Mouse (Mus musculus) frontal cortex, postnatal 10 days (tissue): ENCODE data around the gene Aurka.

Source experiments
- DNase-seq, 2 experiments: peaks; one replicate each; pipeline ENCODE4 v3.0.0; 2022; ENCODE audit warnings: low spot score in 2 of 2, mixed read lengths in 1 of 2

Gene Aurka

DNA sequence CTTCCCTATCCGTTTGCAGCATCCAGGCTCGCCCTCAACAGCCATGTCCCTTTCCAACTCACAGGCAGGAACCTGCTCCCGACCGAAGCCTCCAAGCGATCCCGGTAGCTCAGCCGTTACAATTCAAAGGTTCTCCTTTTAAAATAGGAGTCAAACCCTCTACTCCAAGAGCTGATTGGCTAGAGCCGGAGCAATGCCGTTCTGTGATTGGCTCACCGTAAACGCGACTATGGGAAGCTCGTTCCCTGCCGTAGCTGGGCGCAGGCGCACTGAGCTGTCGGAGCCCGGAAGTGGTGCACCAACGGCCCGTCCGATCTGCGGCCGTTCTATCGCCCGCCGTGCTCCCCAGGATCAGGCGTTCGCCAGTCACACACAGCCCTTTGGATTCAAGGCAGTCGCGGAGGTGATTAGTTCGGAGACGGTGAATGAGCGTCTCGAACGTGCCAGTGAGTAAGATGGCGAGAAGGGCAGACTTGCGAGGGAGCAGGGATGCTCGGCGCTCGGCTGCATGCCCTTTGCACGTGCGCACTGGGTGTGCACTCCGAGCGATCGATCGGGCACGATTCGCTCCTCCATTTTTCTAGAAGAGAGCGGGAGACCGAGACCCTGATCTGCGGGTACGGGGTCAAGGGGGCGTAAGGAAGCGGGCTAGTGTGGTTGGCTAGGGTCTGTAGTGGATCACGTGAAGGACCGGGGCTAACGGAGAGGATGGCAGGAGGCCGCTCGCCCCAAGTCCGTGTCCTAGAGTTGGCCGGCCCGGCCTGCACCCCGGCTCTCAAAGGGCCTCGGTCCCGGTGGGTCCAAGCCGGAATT, at the start of gene Aurka, which contains the start of gene Cstf1:
TSS of gene Aurka (minus strand) at position 125 of the 813 bp plus-strand sequence.
TSS of gene Cstf1 (plus strand) at position 271 of the 813 bp plus-strand sequence.
- DNase-seq, result peak; percentile 90 to 94

DNA sequence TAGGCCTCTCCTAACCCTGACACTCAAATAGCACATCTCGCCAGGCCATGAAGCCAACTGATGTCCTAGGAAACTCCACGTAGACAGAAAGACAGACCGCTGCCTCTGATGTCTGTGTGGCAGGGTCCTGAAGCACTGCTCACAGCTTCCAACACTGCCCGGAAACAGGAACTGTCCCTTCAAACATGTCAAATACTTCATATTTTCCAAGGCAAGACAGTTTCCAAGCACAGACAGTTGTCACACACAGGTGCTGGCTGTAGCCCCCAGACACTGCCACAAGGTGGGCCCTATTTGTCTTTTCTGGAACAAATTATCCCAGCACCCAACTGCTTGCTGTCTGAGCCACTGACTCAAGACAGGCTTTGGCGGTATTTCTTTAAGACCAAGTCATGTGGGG, 47.9 kb upstream of the Aurka start:
- DNase-seq, result no peak

DNA sequence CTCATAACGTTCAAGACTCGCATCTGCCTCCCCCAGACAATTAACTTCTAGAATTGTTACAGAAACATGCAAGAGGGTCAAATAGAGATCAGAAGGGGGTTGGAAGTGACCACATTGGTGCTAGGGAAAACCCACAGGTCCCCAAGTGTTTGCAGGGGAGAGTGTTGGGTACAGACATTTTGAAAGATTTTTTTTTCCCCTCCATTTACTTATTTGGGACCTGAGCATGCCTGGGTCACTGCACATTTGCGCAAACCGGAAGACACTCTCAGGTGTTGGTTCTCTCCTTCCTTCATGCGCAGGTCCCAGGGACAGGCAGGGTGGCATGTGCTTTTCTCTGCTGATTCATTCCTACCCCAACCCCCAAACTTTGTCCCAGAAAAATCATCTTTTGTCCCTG, 46.5 kb upstream of the Aurka start:
- DNase-seq, result no peak

DNA sequence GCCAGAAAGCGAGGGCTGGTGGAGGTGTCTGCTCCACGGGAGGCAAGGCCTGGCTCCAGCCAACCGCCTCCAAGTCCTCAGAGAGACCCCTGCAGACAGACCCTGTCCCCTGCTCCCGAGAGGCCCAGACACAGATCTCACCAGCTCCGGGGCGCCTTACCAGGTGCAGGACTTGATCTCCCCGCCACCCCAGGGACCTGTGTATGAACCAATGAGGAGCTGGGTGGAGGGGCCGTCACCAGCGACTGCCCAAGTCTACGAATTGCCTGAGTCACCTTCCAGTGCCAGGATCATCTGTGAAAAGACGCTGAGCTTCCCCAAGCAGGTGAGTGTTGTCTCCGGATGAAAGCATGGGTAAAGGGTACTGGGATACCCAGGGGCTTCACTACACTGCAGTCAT, 45.9 kb upstream of the Aurka start:
- DNase-seq, result no peak

DNA sequence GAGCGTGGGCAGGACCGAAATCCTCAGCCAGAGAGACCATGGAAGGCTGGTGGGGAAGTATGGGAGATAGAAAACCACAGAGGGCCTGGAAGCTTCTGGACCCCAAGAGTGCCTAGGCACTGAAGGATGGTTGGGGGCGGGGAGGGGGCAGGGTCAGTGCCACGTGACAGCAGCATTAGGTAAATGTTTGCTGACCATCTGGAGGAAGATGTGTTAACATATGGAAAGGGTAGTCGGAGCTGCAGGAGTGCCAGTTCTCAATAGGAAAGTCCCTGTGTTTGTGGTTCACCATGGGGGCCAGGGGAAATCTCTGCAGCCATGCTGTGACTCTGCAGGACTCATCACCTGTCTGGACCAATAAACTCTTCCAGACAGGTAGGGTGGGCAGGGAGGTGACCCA, 43.6 kb upstream of the Aurka start:
- DNase-seq, result no peak

DNA sequence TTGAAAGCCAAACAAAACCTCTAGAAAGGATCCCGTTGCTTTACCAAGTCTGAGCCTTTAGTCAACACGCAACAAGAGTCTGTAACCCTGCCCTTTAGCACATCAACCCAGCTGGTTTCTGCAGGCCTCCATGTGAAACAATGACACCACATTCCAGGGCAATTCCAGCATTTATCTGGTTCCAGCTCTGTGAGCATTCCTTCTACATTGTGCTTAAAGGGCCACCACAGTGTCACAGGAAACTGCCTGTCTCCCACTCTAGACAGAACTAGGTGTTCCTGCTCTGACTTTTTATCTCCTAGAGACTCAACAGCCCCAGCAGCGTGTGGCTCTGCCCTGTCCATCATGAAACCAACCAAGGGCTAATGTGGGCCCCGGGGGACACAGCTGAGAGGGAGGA, 42.9 kb upstream of the Aurka start:
- no peak for DNase-seq

DNA sequence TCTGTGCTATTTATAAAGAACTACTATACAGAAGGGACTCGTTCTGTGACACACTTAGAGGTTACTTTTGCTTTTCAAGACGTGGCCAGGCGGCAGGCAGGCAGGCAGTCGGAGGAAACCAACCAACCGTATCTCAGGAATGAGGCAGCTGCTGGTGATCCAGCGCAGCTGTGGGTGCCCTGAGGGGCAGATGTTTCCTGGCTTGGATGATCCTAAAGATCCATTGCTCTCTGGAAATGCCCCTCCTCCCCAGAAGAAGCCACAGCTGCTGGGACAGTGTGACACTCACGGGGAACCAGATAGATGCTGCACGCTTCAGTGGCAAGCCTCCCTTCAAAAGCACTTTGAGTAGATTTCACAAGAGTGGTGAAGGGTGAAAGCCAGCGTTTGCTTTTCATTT, 42.1 kb upstream of the Aurka start:
- DNase-seq, result no peak

DNA sequence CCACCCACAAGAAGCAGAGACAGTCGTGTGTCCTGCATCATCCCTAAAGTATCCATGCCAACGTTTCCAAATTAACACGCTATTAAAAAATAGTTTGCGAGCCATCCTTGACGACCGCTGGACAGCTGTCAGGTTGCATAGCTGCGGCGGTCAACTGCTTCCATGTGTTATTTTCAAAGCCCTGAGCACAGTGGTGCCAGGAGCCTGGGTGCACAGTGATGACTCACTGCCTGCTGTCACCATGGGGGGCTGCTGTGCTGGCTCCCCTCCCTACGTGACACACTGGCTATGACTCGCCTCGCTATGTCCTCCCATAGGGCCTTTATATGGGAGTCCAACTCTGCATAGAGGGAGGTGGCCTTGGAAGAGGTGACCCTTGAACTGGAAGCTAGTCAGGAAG, 40.8 kb upstream of the Aurka start:
- DNase-seq, result peak in 1 of 2 experiments; percentile 27

DNA sequence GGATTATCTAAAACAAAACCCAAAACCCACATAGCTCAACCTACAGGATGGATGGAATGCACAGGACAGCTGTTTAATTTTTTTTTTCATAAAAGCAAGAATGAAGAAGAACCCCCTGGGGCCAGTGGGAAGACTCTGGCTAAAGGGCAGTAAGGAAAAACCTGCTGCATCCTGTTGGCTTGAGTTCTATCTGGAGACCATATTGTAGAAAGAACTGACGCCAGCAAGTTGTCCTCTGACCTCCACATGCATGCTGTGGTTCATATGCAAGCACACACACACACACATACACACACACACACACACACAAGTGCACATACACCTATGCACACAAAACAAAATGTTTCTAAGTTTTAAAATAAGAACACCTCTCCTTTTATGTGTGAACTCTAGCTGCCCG, 40.4 kb upstream of the Aurka start:
- DNase-seq, result no peak

DNA sequence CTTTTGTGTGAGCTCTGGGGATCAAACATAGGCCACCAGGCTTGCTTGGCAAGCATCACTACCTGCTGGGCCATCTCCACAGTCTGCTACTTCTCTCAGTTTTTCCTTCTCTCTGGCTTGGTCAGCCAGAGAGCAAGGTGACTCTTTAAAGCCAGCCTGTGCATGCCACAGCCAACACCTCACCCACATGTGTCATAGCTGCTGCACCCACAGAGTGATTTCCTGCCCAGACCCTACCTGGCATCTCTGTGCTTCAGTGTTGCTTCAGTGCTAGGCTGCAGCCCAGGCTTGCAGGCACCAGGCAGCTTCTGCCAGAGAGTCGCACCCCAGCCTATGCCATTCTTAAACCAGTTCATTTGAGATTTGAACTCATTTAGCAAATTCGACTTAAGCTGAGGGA, 37.2 kb upstream of the Aurka start:
- DNase-seq, result no peak

DNA sequence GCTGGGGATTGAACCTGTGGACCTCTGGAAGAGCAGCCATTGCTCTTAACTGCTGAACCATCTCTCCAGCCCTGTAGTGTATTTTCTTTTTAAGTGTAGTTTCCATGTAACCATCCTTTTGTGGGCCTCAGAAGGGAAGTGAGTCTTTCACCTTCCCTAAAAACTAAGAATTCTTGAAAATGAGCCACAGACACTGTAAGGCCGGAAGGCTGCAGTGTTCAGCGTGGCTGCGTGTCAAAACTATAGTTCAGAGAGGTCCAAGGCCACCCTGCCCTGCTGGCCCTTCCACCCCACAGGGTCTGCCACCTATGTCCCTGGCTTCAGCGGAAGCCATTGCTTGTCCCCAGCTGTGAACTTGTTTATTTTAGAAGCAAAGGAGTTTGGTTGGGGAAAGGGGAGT, 35.8 kb upstream of the Aurka start:
- no peak for DNase-seq

DNA sequence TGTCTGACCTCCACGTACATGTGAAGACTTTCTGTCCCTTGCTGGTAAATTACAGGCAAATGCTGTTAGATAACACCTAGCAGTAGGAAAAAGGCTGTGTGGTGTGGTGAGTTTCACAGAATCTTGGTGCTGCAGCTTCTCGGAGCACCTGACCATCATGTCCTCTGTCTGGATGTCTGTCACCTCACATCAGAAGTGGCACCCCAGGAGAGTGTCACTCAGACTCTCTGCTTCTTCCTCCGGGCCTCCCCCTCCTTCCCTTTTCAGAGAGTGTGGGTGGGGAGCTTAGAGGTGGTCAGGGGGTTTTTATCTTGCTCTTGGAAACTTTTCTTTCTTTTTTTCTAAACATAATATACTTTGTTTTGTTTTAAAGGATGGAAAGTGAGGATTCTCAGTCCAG, 34.7 kb upstream of the Aurka start:
- no peak for DNase-seq

DNA sequence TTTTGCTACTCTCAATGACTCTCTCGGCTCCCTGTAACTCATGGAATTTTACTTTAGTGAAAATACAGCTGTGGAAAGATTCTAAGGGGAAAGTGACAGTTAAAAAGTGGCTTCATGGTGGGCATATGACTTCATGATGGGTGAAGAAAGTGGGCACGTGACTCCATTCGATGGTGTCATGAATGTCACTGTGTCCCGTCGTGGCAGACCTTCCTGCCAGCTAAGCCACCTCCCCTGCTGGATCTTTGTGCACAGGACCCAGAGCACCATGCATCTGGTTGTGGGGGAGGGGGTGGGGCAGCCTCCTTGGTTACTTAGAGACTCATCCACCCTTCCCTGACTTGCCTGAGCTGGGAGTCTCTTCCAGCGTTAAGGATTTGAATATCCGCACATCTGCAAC, 33.9 kb upstream of the Aurka start:
- DNase-seq, result no peak

DNA sequence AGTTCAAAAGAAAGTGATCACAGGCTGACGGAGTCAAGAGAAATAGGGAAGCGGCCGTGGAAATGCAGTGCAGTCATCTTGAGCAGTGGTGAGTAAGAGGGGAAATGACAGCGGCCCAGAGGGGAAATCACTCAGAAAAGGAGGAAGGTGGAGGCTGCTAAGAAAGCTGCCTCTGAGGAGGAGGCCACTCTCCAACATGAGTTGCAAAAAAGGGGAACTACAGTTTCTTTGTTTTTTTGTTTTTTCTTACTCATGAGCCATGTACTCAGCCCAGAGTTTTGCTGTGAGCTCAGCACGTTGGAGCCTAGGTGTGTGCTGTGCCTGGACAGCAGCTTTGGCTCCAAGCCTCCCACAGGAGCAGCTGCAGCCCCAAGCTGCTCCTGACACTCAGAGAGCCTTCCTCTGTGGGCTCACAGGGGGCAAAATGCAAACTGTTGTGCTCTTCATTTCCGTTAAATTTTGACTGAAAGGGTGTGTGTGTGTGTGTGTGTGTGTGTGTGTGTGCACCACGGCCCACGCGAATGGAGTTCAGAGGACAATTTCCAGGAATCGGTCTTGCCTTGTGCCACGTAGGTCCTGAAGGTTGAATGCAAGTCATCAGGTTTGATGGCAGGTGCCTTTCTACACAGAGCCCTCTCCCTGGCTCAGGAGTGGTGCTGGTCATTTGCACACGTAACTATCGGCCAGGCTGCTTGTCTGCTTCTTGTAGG, 30.9 kb upstream of the Aurka start:
- no peak for DNase-seq

DNA sequence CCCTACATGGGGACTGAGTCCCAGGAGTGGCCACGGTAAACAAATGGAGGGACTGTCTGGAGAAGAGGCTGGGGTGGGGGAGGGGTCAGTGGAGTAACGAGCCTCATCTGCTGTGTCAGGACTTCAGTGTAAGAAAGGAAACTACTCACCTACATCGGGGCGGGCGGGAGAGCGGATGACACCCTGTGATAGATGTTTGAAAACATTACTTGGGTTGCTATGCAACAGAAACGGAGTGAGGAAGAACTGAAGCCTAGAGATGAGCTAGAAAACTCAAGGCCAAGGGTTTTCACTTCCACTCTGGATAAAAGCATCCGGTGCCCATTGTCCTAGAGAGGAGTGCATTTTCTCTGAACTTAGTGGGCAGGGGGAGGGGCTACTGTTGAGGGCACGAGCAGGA, 29.6 kb upstream of the Aurka start:
- DNase-seq, result no peak

DNA sequence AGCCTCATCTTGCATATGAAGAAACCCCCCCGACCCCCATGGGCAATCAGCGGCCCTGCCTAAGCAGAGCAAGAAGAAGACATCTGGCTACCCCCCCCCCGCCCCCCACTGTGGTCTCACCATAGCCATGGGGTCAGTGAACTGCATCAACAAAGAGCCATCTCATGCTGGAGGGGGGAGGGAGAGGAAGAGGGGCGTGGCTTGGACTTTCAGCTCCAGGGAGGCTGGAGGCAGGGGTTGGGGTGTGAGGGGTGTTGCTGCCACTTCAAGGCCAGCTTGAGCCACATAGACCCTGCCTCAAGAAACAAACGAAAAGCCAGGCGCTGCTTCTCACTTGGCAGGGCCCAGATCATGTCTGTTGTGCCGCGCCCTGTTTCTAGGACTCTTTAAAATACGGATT, 25.6 kb upstream of the Aurka start:
- DNase-seq, result no peak

DNA sequence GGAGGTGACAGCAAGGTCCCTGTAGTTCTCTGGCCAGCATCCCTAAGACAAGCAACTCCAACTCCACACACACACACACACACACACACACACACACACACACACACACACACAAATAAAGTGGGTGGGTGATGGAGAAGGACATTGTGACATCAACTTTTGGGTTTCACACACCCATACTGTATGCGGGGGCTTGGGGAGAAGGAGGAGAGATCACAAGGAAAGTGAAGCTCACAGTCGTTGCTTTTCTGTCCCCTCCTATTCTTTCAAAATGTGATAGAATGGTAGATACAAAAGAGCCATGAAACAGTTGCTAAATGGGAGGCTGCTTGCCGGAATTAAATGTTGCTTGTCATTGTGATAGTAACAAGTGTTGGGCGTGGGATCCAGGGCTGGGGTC, 24.3 kb upstream of the Aurka start:
- DNase-seq, result no peak

DNA sequence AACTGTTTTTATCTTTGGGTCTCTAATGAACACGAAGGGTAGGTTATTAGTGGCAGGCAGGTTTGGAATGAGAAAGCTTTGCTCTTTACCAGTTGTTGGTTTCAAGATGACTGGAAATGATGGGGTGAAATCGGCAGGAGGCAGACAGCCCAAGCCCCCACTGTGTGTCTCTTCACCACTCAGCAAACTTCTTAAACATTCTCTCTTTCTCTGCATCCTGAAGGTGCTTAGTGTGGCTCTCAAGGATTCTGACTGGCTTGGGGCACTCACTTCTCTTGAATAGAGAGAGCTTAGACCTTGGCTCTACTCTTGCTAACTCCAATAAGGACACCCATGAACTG, 23.7 kb upstream of the Aurka start:
- DNase-seq, result no peak

DNA sequence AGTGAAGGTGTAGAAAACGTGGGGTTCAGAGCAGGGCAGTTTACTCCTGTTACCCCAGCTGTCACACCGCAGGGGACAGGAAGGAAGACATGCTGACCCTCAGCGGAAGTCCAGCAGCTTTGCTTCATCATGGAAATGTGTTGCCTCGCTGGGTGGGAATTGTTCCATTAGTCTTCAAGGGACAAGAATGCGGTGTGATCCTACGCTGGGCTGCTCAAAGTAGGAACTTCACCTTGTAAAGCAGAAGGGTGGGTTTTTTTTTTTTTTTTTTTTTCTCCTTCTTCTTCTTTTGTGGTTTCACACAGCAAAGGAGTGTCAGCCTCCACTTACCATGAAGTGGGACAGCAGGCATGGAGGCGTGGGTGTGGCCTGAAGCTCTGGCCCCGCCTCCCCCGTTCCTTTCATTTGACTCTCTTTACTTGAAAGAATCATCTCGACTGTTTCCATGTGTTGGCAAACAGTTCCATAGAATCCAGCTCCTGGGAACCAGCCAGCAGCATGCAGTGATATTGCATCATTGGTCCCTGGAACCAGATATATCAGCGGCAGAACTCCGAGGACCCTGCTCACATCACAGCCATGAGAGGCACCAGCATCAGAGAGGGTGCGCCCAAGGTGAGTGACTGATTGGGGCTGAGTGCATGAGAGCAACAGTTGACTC, 23.2 kb upstream of the Aurka start, which contains the start of gene Cass4:
TSS of gene Cass4 (plus strand) at position 404 of the 661 bp plus-strand sequence.
- DNase-seq, result no peak

DNA sequence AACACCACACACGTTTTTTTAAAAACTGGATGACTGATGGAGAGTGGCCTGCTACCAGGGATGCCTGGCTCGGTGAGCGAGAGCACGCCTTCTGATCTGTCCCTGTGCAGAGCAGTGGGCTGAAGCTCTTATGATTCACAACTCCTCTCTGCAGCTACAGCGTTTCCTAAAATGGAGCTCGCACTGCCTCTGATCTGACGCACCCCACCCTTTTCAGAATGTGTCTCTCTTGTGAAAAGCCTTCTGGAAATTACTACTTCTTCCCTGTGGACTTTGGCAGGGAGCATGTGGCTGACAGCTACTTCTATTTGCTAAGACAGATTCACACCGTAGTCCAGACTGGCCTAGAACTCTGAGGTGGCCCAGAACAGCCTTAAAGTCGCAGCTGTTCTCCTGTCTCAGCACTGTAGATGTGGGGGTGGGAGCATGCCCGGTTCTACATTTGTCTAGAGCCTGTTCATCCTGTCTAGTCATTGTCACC, 21.7 kb upstream of the Aurka start:
- peak; percentile 40 to 59 for DNase-seq

DNA sequence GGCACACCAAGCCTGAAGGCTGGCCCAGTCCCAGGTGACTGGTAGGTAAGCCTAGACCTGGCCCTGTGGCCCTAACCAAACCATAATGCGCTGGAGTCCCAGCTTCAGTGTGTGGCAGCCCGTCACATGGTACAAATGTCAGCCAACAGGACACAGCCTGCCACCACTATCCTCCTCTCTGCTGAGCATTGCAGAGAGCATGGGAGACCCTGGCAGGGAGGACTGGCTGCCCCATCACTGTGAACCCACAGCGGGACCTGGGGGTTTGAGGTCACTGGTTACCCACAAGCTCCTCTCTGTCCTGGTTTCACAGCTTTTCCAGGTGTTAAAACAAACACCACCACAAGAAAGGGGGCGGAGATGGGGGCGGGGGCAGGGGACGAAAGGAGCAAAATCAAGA, 20.0 kb upstream of the Aurka start:
- DNase-seq, result no peak

DNA sequence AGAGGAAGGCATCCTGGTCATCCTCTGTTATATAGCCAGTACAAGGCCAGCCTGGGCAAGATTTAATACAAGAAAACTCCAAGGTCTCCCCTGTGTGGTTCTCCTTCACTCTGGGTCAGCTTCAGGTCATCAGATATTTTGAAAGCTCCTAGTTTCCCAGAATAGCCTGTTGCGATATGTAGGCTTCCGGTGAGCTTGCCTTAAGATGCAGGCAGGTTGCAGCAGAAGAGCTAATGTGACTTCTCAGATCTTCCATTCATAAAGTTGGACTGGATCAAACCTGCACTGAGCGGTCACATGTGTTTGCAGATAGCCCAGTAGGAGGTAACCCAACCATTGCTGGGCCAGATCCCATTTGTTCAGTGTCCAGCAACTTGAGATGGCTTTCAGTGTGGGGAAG, 14.4 kb upstream of the Aurka start:
- DNase-seq, result no peak

DNA sequence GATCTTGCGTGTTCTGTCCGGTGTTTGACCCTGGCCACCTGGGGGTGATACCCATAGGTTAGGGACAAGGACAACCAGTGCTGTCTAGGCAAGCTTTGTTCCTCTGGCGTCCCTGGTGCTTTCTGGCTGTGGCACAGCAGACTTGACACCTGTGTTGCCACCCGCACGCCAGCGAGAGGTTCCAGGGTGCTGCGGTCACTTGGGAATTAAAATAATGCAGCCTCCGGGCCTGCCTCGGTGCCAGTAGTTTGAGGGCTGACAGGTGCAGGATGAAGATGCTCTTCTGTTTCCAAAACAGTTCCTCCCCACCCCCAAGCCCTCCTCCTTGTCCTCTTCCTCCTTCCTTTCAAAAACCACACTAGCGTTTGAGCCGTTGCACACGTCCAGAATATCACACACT, 11.6 kb upstream of the Aurka start:
- no peak for DNase-seq
